8 mouse cellular contexts compared by ENCODE assay signal in the genomic region with DNA sequence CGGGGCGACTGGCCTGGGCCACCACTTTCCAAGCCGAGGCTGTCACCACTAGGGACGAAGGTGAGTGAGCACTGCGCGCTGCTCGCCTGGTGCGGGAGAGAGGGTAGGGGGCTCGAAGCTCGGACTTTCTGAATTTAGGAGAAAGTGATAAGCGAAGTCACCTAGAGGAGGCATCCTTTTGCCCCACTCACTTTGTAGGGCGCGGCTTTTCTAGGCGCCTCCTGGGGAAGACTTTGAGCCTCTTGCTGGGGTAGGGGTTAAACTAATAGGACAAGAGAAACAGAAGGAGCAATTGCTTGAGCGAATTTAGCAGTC. TPM values are rescaled to one million over a fixed set of nuclear protein-coding genes. Genes with fewer than 3 reads are reported as not detected.
A peak's percentile ranks its signal among the peaks of the same experiment; 100 is the strongest.
DNase-seq lines count a peak whose midpoint lies in the region; ATAC-seq and TF ChIP-seq lines count a peak whose summit lies in the region.

No protein-coding gene starts in this region.

- 0 out of 2 replicates have a peak overlapping the region, but pooled peaks have one; percentile 19 for H3K9ac ChIP-seq in ES-Bruce4 (ENCODE audit: low read depth, poor library complexity, severe bottlenecking)
- peak overlapping the region; percentile 69 for H3K9ac ChIP-seq in hindbrain, embryonic 12.5 days
- H3K9ac ChIP-seq in midbrain, embryonic 12.5 days (replicated peaks) = peak overlapping the region; percentile 65

- TF ChIP-seq EP300 in ES-Bruce4 (IDR thresholded peaks at IDR 0.05; ENCODE audit: insufficient read depth, low read depth, low read length) = no peak

- no peak for DNase-seq in gastrocnemius, adult 2 months
- no peak for DNase-seq in gastrocnemius, postnatal 14 days
- DNase-seq in c-Kit-positive CD71-positive TER-119-positive erythroid progenitor cells, embryonic 14.5 days (ENCODE audit: low spot score) = no peak
- DNase-seq in layer of hippocampus, adult 9-10 months (ENCODE audit: low spot score) = no peak
- DNase-seq in spleen, adult 12 weeks (ENCODE audit: low spot score) = no peak

- TF ChIP-seq CTCF in gastrocnemius, adult 2 months (IDR thresholded peaks at IDR 0.05) = no peak
- TF ChIP-seq CTCF in ES-Bruce4 (IDR thresholded peaks at IDR 0.05; ENCODE audit: low read depth, low read length) = no peak

- H3K27ac ChIP-seq in gastrocnemius, adult 2 months = no peak overlapping the region
- H3K27ac ChIP-seq in ES-Bruce4 (ENCODE audit: insufficient read depth, low read length) = no peak overlapping the region
- H3K27ac ChIP-seq in hindbrain, embryonic 12.5 days = no peak overlapping the region
- H3K27ac ChIP-seq in midbrain, embryonic 12.5 days (replicated peaks) = peak overlapping the region; percentile 66; the same call in 1 of the 2 replicates

- peak overlapping the region; percentile 76 for H3K4me3 ChIP-seq in gastrocnemius, adult 2 months
- peak overlapping the region; percentile 72 for H3K4me3 ChIP-seq in ES-Bruce4 (ENCODE audit: low read depth, low read length)
- H3K4me3 ChIP-seq in hindbrain, embryonic 12.5 days = peak overlapping the region; percentile 59
- H3K4me3 ChIP-seq in midbrain, embryonic 12.5 days = peak overlapping the region; percentile 74

- H3K9me3 ChIP-seq in ES-Bruce4 (replicated peaks; ENCODE audit: control insufficient read depth, insufficient read depth, low read length, poor library complexity, severe bottlenecking) = no peaks in the 10 kb centered on the region
- H3K9me3 ChIP-seq in hindbrain, embryonic 12.5 days (replicated peaks) = no peaks in the 10 kb centered on the region
- H3K9me3 ChIP-seq in midbrain, embryonic 12.5 days = no peaks in the 10 kb centered on the region

- ATAC-seq in hindbrain, embryonic 12.5 days (ENCODE audit: low FRiP score) = no peak; the same call in 1 of the 2 replicates
- no peak for ATAC-seq in midbrain, embryonic 12.5 days (ENCODE audit: low FRiP score, low read depth)

- H3K4me2 ChIP-seq in hindbrain, embryonic 12.5 days (replicated peaks) = peak overlapping the region; percentile 98
- H3K4me2 ChIP-seq in midbrain, embryonic 12.5 days (replicated peaks) = peak overlapping the region; percentile 96

- 0% methylated on average over 15 of the region's 15 CpGs for WGBS in hindbrain, embryonic 12.5 days
- WGBS in midbrain, embryonic 12.5 days = 0% methylated on average over 15 of the region's 15 CpGs

- no peak for TF ChIP-seq POLR2A in ES-Bruce4 (IDR thresholded peaks at IDR 0.05; ENCODE audit: insufficient read depth, low read length)

- no peaks in the 10 kb centered on the region for H3K27me3 ChIP-seq in ES-Bruce4 (ENCODE audit: control insufficient read depth, insufficient read depth, low read length, poor library complexity, severe bottlenecking)
- H3K27me3 ChIP-seq in hindbrain, embryonic 12.5 days = peaks cover 23% of the 10 kb centered on the region
- peaks cover 38% of the 10 kb centered on the region for H3K27me3 ChIP-seq in midbrain, embryonic 12.5 days

- H3K4me1 ChIP-seq in ES-Bruce4 (ENCODE audit: control insufficient read depth, insufficient read depth, low read length) = no peaks in the 10 kb centered on the region
- peaks cover 16% of the 10 kb centered on the region for H3K4me1 ChIP-seq in hindbrain, embryonic 12.5 days
- peaks cover 12% of the 10 kb centered on the region for H3K4me1 ChIP-seq in midbrain, embryonic 12.5 days

- no peaks in the 10 kb centered on the region for H3K36me3 ChIP-seq in ES-Bruce4 (ENCODE audit: control insufficient read depth, insufficient read depth, low read length, poor library complexity, severe bottlenecking)
- no peaks in the 10 kb centered on the region for H3K36me3 ChIP-seq in hindbrain, embryonic 12.5 days
- H3K36me3 ChIP-seq in midbrain, embryonic 12.5 days = no peaks in the 10 kb centered on the region

- intact Hi-C loops in gastrocnemius, adult 2 months (cut with DNase I) = no loop called here
- intact Hi-C loops in gastrocnemius, postnatal 14 days (cut with DNase I; ENCODE audit: low total_unique reads) = no loop called here

RNA-seq across cellular contexts. Expression of a gene that starts 0.9 kb away (rescaled TPM):
- total RNA-seq in gastrocnemius, adult 2 months (2021) = 1 to 10 TPM; 5.2 to 8.5 TPM
- total RNA-seq in gastrocnemius, postnatal 14 days (2021) = under 1 TPM; 0.40 to 0.47 TPM
- polyA plus RNA-seq in ES-Bruce4 (2011; ENCODE audit: insufficient read depth, insufficient read length, low read depth, missing spikeins) = 0.21 TPM in 1 of 2 replicates, not detected in the other
- 8.9 and 11.9 TPM in 2 replicates for polyA plus RNA-seq in hindbrain, embryonic 12.5 days (2016; fragmentation: Nextera tagmentation; extraction: Ambion mirVana)
- polyA plus RNA-seq in midbrain, embryonic 12.5 days (2016; fragmentation: Nextera tagmentation; extraction: Ambion mirVana) = 7.1 and 7.6 TPM in 2 replicates

Comparison
In these comparisons a context has a peak if more than half of its experiments do, and no peak if none do; other contexts are left out.
1. H3K9ac ChIP-seq: peak in every context shown above with its lines; median percentile 69 in hindbrain, embryonic 12.5 days; 65 in midbrain, embryonic 12.5 days; 19 in ES-Bruce4.